Mouse (Mus musculus): ENCODE measurements around the gene Gpr35.

GRCm38 (mm10) chr1:93015136-93015535 is 64.5 kb downstream of the Gpr35 start:
- TF ChIP-seq CTCF (IDR thresholded peaks at IDR 0.05; ENCODE audit: extremely low read depth, insufficient read depth, low read length), result no peak
- TF ChIP-seq POLR2A (IDR thresholded peaks at IDR 0.05; ENCODE audit: extremely low read depth, insufficient read depth, low read length), result no peak

Measured in cortical plate, adult 2 months (tissue).